Mouse (Mus musculus) monocyte, adult 2 months (primary cell): Measurements from ENCODE around the gene 4430402I18Rik.

Experiments used
- DNase-seq, 2 experiments: peaks; one replicate each; pipeline ENCODE4 v3.0.0; 2022; ENCODE audit warnings: low spot score in 2 of 2, low read depth in 1 of 2

The 4430402I18Rik gene

GRCm38 (mm10) chr19:28969231-28969630, 1.6 kb upstream of the 4430402I18Rik start:
- no peak for DNase-seq

GRCm38 (mm10) chr19:28968178-28968577, 578 bp upstream of the 4430402I18Rik start:
- no peak for DNase-seq

GRCm38 (mm10) chr19:28964552-28964903, 3.1 kb downstream of the 4430402I18Rik start:
- DNase-seq, result no peak

GRCm38 (mm10) chr19:28963842-28964551, 3.6 kb downstream of the 4430402I18Rik start, which contains the start of gene Plpp6:
Plpp6 (plus strand) TSS chr19:28963953.
- peak; percentile 28 to 45 for DNase-seq

GRCm38 (mm10) chr19:28963513-28963841, 4.1 kb downstream of the 4430402I18Rik start:
- no peak for DNase-seq

- DNase-seq, result no peak
Observed at GRCm38 (mm10) chr19:28963113-28963512, 4.5 kb downstream of the 4430402I18Rik start.

GRCm38 (mm10) chr19:28951251-28951650, 16.3 kb downstream of the 4430402I18Rik start:
- DNase-seq, result no peak

GRCm38 (mm10) chr19:28947311-28947710, 20.3 kb downstream of the 4430402I18Rik start:
- no peak for DNase-seq

- no peak for DNase-seq
Observed at GRCm38 (mm10) chr19:28946782-28947181, 20.8 kb downstream of the 4430402I18Rik start.

GRCm38 (mm10) chr19:28941271-28941670, 26.3 kb downstream of the 4430402I18Rik start:
- no peak for DNase-seq

- no peak for DNase-seq
Observed at GRCm38 (mm10) chr19:28940135-28940874, 27.3 kb downstream of the 4430402I18Rik start.

GRCm38 (mm10) chr19:28934897-28935296, 32.7 kb downstream of the 4430402I18Rik start:
- no peak for DNase-seq

- DNase-seq, result no peak
Observed at GRCm38 (mm10) chr19:28929034-28929433, 38.6 kb downstream of the 4430402I18Rik start.

- DNase-seq, result no peak
Observed at GRCm38 (mm10) chr19:28927396-28927795, 40.2 kb downstream of the 4430402I18Rik start.

- no peak for DNase-seq
Observed at GRCm38 (mm10) chr19:28926366-28926765, 41.2 kb downstream of the 4430402I18Rik start.

GRCm38 (mm10) chr19:28917839-28918238, 49.8 kb downstream of the 4430402I18Rik start:
- no peak for DNase-seq

GRCm38 (mm10) chr19:28916492-28916891, 51.1 kb downstream of the 4430402I18Rik start:
- no peak for DNase-seq

- DNase-seq, result no peak
Observed at GRCm38 (mm10) chr19:28915602-28916250, 51.9 kb downstream of the 4430402I18Rik start.

- DNase-seq, result no peak
Observed at GRCm38 (mm10) chr19:28914598-28914997, 53.0 kb downstream of the 4430402I18Rik start.

- no peak for DNase-seq
Observed at GRCm38 (mm10) chr19:28908693-28909092, 58.9 kb downstream of the 4430402I18Rik start.

- no peak for DNase-seq
Observed at GRCm38 (mm10) chr19:28908186-28908585, 59.4 kb downstream of the 4430402I18Rik start.

- no peak for DNase-seq
Observed at GRCm38 (mm10) chr19:28903536-28904119, 64.0 kb downstream of the 4430402I18Rik start.
